Mouse (Mus musculus): ENCODE results near the gene Gria2. TPM values are rescaled to one million over a fixed set of nuclear protein-coding genes. Genes with fewer than 3 reads are reported as not detected.

The Gria2 gene
- total RNA-seq, 2 experiments from 2014 or later, result 669 to 720 TPM

DNA sequence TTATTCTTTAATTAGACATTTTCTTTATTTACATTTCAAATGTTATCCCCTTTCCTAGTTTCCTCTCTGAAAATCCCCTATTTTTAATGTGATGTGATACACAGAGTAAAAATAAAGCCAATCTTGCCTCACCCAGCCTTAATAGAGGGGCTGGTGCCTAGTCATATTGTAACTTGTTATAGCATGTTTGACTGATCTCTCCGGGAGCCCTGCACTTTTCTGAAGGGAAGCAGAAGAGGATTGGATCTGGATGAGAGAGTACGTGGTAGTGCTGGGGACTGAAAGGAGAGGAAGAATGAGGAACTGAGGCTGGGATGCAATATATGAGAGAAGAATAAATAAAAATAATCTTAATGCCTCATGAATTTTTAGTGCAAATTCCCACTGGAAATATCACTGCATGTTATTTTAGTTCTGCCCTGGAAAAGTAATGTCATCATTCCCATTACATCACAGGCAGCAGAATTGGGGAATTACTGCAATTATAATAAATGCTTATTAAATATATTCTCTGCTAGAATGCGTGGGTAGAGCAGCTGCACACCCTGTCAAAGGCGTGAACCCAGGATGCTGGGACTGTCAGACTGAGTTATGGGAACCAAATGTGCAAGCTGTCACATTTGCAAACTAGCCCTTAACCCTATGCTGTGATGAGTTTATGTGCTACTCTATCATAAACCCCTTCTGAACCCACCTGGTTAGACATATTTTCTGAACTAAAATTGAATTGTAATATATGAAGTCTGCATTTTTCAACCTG lies 28.4 kb downstream of the Gria2 start:
- no peak for DNase-seq

DNA sequence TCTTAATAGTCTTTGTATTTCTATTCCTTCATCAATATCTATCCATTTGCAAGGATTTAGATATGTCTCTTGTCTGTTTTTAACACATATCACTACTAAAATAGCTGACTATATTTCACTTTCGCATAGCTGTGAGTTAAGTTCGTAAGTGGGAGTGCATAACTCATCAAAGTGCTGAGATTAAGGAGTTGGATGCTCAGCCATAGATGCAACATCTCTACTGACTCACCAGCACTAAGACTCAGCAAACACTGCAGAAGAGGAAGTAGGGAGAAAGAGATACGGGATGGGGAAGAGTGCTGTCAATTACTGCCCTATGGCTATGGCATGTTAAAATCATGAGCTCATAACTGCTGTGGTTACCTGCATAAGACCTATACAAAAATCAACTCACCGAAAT lies 29.4 kb downstream of the Gria2 start:
- no peak for DNase-seq

DNA sequence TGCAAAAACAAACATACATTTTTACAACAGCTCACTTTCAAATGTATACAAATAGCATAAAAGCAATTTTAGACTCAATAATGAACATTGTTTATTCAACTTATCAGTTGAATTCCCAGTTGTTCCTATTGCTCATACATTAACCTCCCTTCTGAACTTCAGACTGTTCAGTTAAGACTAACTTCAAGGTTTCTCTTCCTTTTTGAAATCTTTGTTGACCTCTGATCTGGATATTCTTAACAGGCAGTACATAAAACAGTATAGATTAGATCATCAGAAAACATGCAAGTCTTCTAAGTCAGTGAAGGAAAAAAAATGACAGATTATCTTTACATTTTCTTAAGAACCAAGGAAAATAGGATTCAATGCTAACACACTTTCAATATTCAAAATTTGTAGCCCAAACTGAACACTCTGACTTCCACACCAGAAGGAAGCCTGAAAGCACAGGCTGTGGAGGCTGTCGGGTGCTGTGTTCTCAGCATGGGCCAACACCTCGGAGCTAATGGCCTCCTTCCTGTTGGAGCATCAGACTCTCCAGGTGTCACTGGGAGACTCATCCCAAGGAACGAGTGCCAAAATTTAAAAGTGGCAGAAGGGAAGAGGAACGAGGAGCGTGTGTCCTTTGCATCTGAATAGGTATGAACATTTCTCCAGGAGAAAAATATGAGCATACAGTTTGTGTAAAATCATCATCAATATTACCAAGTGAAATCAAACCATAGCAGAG lies 33.0 kb downstream of the Gria2 start:
- no peak for DNase-seq

DNA sequence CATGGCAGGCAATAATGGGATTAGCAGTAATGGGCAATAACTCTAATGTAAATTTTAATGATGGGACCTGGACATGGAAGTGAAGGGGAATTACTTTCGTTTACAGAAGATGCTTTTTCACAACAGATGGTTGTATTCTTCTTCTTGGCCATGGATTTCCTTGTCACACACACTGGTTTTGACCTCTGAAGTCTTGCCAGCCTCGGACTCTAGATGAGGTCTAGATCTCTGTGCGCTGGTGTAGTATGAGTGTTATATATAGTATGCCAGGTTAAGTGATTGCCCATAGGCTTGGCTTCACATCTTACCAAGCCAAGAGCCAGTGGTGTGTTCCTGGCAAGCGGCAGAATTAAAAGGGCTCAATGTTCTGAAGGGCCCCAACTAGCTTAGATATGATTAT lies 43.7 kb downstream of the Gria2 start:
- no peak for DNase-seq

DNA sequence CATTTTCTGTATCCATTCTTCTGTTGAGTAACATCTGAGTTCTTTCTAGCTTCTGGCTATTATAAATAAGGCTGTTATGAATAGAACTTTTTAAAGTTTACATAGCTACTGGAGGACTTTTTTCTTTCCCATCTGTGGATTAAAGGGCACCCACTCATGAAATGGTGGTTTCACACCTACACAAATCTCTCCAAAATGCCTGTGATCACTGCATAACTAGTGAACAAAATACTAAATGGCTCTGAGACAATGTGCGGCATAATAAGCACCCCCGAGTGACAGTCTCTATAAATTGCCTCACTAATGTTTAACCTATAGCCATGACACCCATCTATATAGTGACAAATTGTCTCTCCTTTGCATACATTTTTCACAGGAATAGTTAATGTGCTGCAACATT lies 44.3 kb downstream of the Gria2 start:
- no peak for DNase-seq

DNA sequence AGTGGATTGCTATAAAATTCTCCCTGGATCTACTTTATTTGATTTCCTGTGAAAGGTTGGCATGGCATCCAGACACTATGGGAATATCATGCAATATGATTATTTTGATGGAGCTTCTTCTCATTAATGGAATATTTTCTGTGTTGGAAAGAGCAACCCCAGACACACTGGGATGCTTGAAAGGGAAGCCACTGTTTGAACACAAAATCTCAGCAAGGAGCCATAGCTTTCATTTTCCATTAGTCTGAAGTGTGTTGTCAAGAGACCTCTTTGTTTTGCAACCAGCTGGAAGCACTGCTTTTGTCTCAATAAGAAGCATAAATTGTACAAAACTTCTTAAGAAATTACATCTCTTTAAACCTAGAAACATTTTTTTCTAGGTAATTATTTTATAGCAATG lies 51.8 kb downstream of the Gria2 start:
- no peak for DNase-seq

DNA sequence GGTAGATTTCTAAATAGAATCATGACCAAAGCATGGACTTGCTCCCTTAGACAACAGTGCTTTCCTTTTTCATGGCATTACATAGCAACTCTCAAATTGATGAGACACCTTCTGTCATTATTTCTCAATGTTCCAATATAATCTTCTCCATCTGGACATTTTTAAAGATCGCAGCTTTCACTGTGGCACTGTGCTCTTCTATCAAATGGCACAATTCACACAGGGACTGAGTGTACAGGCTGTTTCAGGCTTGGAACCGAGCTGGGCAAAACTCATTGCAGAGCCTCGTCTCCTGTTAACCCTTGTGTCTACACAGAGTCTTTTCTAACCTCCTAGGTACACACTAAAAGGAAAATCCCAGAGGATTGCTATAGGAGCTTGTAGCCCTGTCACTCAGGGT lies 77.4 kb downstream of the Gria2 start:
- DNase-seq, result no peak

DNA sequence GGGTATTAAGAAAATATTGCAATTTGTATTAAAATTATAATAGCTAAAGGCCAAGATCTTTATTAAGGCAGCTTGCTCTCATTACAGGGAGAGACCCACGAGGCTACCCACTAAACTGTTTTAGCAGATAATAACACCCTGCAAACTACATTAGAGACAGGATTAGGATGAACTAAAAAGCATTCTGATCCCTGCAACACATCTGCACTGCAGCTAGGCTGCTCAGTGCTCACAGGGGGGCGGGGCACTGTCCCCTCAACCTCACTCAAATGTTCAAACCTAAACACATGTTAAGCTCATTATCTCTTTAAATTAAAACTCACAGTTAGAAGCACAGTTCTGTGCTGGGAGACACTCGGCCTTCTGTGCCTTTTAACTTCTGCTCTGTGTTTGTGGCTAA lies 89.5 kb downstream of the Gria2 start:
- DNase-seq, result no peak

DNA sequence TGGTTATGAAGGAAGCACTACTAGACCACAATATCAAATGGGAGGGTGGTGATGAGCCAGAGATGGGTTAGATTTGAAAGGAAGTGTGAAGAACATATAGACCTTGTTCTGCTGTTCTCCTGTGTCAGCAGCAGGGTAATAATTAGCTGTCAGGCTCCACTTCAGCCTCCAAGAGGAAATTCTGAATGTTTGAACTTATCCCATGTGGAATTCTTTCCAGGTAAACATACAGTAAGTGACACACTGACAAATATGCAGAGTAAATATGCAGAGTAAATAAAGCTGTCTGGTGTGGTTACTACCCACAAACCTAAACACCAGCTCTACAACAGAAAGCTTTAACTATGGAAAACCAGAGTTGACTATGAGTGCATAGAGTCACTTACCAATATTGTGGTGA lies 93.6 kb downstream of the Gria2 start:
- DNase-seq, result no peak

DNA sequence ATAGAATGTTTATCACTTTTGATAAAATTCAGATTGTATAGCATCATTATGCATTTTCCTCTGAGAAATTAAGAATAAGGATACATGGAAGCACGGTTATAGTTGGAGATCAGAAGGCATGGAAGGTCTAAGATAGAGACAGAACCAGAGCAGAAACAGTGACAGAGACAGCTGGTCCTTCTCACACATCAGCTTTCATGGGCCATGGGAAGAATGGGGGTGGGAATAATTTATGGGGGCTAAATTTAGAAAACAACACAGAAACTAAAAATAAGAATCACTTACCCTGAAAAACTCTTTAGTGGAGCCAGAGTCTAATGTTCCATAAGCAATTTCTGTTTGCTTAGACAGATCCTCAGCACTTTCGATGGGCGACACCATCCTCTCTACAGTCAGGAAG lies 100.5 kb downstream of the Gria2 start:
- DNase-seq, result no peak

DNA sequence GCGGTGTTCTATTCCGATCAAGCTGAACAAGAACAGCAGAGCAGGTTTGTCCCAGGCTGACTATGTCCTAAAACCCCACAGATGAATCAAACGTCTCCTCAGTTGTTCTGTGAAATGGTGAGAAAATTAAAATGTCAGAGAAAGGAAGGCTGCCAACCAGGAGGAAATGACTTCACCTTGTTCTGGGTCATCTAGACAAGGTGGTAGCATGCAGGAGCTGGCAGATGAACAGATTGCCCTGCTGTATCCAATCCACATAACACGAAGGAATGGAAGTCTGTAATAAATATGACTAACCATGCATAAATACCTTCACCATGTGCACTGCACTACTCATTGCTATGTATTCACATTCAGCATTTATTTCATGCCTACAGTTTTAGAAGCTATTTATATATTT lies 105.1 kb downstream of the Gria2 start:
- no peak for DNase-seq

DNA sequence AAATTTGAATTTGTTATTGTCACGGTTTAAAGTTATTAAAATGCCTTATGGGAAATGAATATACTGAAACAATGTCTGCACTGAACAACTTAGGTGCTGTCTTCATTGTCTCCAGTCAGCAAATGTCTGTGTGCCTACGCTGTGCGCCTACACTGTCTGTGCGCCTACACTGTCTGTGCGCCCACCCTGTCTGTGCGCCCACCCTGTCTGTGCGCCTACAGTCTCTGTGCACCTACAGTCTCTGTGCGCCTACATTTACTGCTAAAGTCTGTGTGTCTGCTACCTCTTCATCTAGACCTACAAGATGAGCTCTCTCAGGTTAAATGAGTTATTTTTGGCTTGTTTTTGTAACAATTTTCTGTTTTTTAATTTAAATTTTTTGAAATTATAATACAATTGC lies 107.7 kb downstream of the Gria2 start:
- no peak for DNase-seq

DNA sequence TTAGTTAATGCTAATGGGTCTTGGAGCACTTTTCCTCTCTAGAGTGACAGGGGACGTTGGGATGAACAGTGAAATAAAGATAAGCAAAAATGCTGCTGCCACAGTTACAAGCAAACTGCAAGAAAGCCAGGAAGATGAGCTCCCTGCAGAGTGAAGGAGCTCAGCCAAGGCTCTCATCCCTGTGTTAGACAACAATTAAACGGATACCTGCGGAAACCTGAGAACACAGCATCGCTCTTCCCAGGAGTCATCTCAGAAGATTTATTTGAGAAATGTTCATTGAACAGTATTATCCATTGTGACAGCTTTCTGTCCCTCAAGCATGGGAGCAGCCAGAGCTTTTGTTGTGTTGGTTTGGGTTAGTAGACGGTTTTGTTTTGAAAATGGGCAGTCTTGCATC lies 137.5 kb downstream of the Gria2 start:
- no peak for DNase-seq

DNA sequence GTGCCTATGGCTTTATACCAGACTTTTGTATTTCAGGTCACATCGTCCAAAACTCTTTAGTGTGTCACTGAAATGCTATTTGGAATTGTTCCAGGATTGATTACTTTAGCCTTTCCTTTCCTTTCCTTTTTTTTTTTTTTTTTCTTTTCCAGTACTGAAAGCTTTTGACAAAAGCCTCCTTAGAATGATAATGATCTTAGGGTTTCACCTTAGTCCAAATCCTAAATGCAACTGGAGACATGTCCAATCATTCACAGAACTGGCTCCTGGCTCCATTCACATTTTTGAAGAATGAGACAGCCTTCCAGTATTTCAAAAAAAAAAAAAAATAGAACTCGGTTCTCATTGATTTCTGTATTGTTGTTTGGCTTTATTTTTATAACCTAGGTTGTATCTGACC lies 139.3 kb downstream of the Gria2 start:
- DNase-seq, result no peak

DNA sequence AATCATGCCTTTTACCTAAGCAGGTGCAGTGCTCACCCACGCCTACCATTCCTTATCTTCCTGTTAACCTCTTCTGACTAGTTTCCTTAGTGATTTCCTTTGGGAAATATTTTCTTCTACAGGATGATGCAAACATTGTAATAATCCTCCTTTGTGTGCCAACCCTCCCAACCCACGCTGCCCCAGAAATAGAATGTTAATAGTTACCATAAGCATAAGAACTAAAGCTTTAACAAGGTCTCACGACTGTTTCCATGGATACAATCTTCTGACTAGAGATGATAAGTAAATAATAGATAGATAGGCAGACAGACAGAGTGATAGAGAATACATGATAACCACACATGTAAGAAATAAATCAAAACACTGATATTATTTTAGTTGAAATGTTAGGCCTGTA lies 140.8 kb downstream of the Gria2 start:
- DNase-seq, result no peak

DNA sequence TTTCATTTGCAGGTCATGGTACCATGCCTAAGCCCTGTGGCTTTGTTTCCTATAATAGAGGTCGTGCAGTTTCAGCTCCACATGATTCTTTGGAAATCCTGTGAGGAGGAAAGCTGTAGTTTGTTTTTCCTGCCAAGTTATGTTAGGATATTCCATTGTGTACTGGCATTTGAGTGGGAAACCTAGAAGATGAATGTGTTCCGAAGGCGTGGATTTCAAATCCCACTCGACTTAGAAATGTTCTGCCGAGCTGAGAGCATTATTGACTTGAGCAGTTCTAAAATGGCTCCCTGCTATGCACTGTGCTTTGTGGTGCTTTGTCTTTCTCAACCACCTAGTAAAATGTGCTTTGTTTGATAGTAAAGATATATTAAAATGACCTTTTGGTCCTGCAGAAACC lies 150.4 kb downstream of the Gria2 start:
- DNase-seq, result no peak

Small RNA genes lying within 50 kb of the gene (microRNA-seq; reads per million reads assigned to microRNA genes)
- gene Gm25749, result 0.90 to 1.9 reads per million in 2 experiments

Other genes starting within 250 kb of the Gria2 start
- 100 to 1,000 TPM; 137 to 149 TPM for gene Glrb, start 110.8 kb upstream of the Gria2 start, total RNA-seq (2021)
- 1 to 10 TPM; 4.6 to 6.4 TPM for gene Pdgfc, start 233.6 kb upstream of the Gria2 start, total RNA-seq (2021)